Mouse (Mus musculus) left cerebral cortex, postnatal 4 days (tissue): ENCODE measurements at regions not wholly inside any gene's neighbourhood (a gene's known extent, or its start where the extent isn't known, plus 50 kb on each side); places are given as distances from the start of the nearest gene placed in this dataset.

Experiments used
- DNase-seq: peaks from one replicate; pipeline ENCODE4 v3.0.0-alpha.2; 2022
- intact Hi-C: fragments of 180-260 bp; cut with DNase I; formaldehyde crosslinking; loops from one replicate; pipeline ENCODE4 v1.15.1; 2025

DNA sequence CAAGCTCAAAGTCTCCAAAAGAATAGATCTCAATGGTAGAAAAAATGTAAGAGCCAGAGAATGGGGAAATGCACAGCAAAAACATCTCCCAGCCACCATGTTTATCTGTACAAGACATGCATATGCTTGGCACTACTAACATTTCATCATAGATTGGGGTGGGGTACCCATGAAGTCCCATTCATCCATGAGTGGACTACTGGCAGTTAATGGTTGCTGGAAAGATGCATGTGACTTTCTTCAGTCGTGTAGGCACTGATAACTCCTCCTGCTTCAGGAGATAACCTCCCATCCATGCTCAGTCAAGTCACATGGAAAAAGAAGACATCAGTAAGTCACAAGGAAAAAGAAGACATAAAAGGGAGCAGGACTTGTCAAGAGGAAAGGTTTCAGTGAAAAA is 65.3 kb downstream of the Lpar4 start:
- no peak for DNase-seq
- intact Hi-C loops, result no loop called here

DNA sequence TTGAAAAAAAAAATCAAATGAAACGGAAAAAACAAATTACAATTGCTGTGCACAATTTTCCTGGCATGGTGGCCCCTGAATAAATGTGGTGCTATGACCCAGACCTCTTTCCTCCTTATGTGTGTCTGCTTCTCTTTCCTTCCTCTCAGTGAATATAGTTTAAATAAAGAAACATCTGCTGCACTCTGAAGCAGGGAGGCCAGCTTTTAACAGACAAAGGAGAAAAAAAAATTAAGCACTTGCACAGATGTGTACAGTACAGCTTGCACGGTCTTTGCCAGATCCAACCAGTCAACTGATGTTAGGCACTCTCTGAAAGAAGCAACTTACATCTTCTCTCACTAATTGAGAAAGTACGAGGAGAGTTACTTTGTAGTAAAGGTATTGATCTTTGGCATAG is 66.4 kb downstream of the Lpar4 start:
- DNase-seq, result no peak
- intact Hi-C loops, result no loop called here

DNA sequence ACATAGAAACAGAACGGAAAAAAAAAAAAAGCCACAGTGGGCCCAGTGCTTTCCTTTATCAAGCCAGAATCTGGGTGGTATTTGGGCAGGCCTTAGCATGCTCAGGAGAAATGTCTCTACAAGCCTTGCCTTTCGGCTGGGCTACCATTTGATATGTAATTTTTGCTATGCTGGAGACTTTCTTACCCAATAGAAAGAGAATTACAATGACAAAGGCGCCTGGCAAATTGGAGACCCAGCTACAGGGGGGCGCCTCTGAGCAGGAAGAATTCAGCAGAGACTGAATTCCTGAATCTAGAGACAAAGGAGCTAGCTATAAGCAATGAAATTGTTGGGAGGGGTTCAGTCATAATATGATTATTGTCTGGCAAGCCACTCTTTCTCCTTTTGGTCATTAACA is 67.4 kb downstream of the Lpar4 start:
- intact Hi-C loops, result no loop called here
- DNase-seq, result no peak

DNA sequence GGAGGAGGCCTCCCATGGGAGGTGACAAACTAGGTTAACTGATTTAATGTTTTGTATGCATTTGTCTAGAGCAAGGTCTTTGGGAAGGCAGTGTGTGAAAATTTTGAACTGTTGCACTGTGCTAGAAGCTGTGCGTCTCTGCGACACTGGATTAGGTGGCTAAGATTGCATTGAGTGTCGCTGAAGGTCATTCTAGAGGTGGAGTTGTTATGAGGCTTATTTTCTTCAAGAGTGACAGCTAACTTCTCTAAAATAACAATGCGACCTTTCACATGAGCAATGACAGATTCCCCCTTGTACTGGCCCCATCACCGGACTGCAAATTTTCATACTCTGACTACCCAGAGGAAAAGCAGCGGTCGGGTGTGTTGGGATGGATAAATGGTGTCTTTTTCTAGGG is 83.8 kb upstream of the P2ry10 start:
- intact Hi-C loops, result no loop called here
- no peak for DNase-seq

DNA sequence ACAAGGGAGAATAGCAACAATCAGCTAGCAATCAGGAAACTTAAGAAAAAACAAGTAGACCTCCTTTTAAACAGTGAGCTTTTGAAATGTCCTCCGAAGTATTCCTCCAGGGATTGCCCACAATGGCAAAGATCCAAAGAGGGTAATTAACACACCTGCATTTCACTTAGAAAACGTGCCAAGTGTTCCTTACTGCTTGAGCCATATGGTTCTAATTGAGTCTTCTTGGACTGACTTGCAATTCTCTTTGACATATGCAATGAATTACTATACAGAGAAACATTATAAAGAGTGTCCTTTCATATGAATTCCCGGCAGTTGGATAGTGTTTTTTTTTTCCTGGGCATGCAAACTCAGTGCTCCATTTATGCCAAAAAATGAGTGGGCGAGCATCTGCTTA is 79.3 kb upstream of the P2ry10 start:
- intact Hi-C loops, result no loop called here
- peak; percentile 17 for DNase-seq

DNA sequence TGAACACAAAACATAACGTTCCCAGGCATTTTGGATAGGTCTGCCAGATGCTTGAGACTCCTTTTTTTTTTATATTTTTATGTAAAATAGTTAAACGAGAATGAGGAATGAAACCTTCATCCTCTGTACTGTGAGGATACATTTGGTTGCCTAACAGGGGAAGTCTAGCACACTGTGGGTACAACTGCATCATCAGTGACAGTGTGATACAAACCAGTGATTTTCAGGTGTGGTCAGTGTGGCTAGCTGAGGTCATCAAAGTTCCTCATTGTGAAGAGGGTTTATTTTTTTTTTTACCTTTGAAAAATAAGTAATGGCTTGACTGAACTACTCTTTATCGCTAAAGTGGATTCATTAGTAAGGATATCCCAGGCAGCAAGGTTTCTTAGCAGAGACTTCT is 75.7 kb upstream of the P2ry10 start:
- no peak for DNase-seq
- intact Hi-C loops, result loop anchor here (10.0 kb wide), 1 partner anchor 218 kb away; no protein-coding TSS in a partner anchor

DNA sequence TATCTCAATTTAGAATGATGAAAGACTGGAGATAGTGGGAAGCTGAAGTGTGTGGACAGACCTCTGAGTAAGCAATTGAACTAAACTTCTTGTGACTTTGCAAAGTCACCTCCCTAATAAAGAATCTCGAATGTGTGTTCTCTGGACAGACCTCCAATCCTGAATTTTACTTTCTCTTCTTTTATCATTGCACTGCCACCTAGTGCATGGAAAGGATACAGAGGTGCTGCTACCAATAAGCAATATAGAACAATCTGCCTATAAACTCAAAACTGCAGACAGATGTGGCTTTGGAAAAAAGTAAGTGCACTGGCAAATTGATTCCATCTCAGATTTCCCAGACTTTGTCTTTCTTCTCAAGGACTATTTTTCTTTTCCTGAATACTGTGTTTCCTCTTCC is 73.0 kb upstream of the P2ry10 start:
- intact Hi-C loops, result loop anchor here (10.0 kb wide), 1 partner anchor 221 kb away; no protein-coding TSS in a partner anchor
- DNase-seq, result no peak

DNA sequence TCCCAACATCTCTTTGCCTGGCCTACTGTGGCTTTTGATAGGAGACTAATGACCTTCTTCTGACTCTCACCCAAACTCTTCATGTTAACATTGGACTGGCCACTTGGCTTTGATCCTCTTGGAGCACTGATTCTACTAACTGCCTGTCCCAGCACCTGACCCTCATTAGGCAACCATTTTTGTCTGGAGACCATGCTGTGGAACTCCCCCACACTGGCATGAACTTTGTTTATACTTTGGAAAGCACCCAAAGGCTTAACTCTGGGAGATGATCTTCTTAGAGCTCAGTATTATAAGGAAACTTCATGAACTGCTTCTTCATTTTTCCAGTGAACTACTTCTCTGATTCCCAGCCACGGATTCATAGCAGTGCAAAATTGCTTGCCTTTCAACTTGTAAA is 56.6 kb upstream of the P2ry10 start:
- DNase-seq, result no peak
- intact Hi-C loops, result no loop called here

DNA sequence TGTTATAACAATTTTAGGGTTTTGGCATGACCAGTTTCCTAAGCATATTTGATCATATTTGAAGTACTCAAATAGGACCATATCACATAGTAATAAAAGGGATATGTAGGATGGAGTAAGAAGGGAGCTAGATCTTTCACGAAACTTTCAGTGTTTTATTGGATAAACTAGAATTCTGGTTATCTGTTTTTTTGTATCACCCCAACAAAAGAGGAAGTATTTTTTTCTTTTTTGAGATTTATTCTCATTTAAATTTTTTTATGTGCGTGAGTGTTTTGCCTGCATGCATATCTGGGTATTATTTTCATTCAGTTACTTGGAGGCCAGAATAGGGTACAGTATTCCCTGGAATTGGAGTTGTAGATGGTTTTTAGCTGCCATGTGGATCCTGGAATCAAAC is 50.3 kb upstream of the P2ry10 start:
- intact Hi-C loops, result no loop called here
- no peak for DNase-seq
